Mouse (Mus musculus) C2C12 (cell line): ENCODE data around the gene Dscam. TPM values are rescaled to one million over a fixed set of nuclear protein-coding genes. Genes with fewer than 3 reads are reported as not detected.

Source experiments
- H3K27me3 ChIP-seq: one replicate; pipeline ENCODE4 v1.6.1; 2011; ENCODE audit not compliant: control insufficient read depth, insufficient read depth, insufficient read length
- H3K36me3 ChIP-seq: one replicate; pipeline ENCODE4 v1.6.1; 2011; ENCODE audit not compliant: control insufficient read depth, insufficient read depth
- H3K4me3 ChIP-seq: one replicate; pipeline ENCODE4 v1.5.1; 2011; ENCODE audit warnings: mild to moderate bottlenecking, control low read depth; ENCODE audit not compliant: poor library complexity, insufficient read depth, severe bottlenecking
- H3K79me2 ChIP-seq: one replicate; pipeline ENCODE4 v1.6.1; 2011; ENCODE audit not compliant: control insufficient read depth, insufficient read depth
- H3K79me3 ChIP-seq: one replicate; pipeline ENCODE4 v1.6.1; 2011; ENCODE audit warnings: low read depth, control low read depth
- H3ac ChIP-seq: one replicate; pipeline ENCODE3; 2011; ENCODE audit warnings: low read depth; ENCODE audit not compliant: control insufficient read depth, insufficient read length
- CEBPB ChIP-seq: IDR thresholded peaks from one replicate; pipeline ENCODE4 v1.6.1; 2011; ENCODE audit warnings: low read depth, mild to moderate bottlenecking, control low read depth, moderate library complexity
- CTCF ChIP-seq: IDR thresholded peaks from one replicate; pipeline ENCODE4 v1.5.1; 2011; ENCODE audit not compliant: control insufficient read depth, insufficient read depth, insufficient read length
- FOSL1 ChIP-seq: IDR thresholded peaks from one replicate; pipeline ENCODE4 v1.8.0; 2011; ENCODE audit warnings: mild to moderate bottlenecking, low read length; ENCODE audit not compliant: poor library complexity, insufficient read depth, severe bottlenecking
- MAX ChIP-seq: IDR thresholded peaks from one replicate; pipeline ENCODE4 v1.6.1; 2011; ENCODE audit warnings: mild to moderate bottlenecking, control low read depth
- MYOD1 ChIP-seq: IDR thresholded peaks from one replicate; pipeline ENCODE4 v1.6.1; 2011; ENCODE audit warnings: low read depth; ENCODE audit not compliant: control insufficient read depth, insufficient read length
- MYOG ChIP-seq: IDR thresholded peaks from one replicate; pipeline ENCODE4 v1.6.1; 2011; ENCODE audit not compliant: control insufficient read depth, insufficient read length; ENCODE audit errors: extremely low read depth
- USF1 ChIP-seq: IDR thresholded peaks from one replicate; pipeline ENCODE4 v1.6.1; 2011; ENCODE audit warnings: low read depth, mild to moderate bottlenecking, control low read depth, moderate library complexity
- polyA plus RNA-seq: library from polyadenylated mRNA; unstranded; fragments of >200 nt; fragmentation: generic; extraction: Trizol; gene quantifications from one replicate; pipeline ENCODE4 v1.2.1, GENCODE M21; 2012; ENCODE audit warnings: missing spikeins

The Dscam gene
- polyA plus RNA-seq, 1 experiment: not detected

DNA sequence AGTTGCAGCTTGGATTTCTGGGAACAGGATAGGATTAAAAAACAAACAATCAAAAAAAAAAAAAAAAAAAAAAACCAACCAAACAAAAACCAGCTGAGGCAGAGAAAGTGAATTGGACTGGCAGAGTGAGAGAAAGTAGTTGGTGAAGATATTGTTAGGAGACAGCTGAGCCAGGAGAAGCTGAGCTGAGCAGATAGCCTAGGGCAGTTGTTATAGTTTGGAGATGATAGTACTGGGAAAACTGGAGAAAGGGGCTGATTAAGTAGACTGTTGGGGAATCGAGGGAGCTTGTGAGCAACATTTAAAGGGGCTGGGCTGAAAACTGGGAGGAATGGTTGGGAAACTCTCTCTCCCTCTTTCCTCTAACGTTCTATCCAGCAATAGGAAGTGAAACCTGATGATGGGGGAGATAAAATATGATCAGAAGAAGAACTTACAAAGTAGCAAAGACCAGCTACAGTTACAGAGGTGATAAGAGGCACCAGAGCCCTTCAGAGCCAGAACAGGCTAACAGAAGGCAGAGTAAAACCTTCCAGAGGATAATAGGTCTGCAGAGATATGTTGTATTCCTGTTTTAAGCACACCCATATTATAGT, 201.6 kb downstream of the Dscam start:
- no peak overlapping the region for H3ac ChIP-seq
- no peaks in the 10 kb centered on the region for H3K79me2 ChIP-seq
- H3K36me3 ChIP-seq: no peaks in the 10 kb centered on the region
- TF ChIP-seq USF1: no peak
- no peak for TF ChIP-seq MAX
- no peak for TF ChIP-seq MYOD1
- TF ChIP-seq CTCF: no peak
- no peak for TF ChIP-seq MYOG
- TF ChIP-seq FOSL1: no peak
- TF ChIP-seq CEBPB: no peak
- H3K27me3 ChIP-seq: no peaks in the 10 kb centered on the region
- H3K79me3 ChIP-seq: no peaks in the 10 kb centered on the region
- no peak overlapping the region for H3K4me3 ChIP-seq

- Histone ChIP-seq H3K27me3 (no peaks in the 10 kb centered on the region), H3K79me2 (no peaks in the 10 kb centered on the region), H3K4me3 (no peak overlapping the region), H3K36me3 (no peaks in the 10 kb centered on the region), H3K79me3 (no peaks in the 10 kb centered on the region), H3ac (no peak overlapping the region)
- TF ChIP-seq USF1 (no peak), MYOD1 (no peak), CEBPB (no peak), FOSL1 (no peak), MYOG (no peak), MAX (no peak), CTCF (no peak)
Measured at GRCm38 (mm10) chr16:96959695-96960094, 210.9 kb downstream of the Dscam start.

GRCm38 (mm10) chr16:96945468-96946302, 224.9 kb downstream of the Dscam start:
- H3ac ChIP-seq: no peak overlapping the region
- TF ChIP-seq FOSL1 (no peak), MAX (no peak)
- no peaks in the 10 kb centered on the region for H3K79me2 ChIP-seq
- H3K4me3 ChIP-seq: no peak overlapping the region
- no peaks in the 10 kb centered on the region for H3K79me3 ChIP-seq
- H3K27me3 ChIP-seq: no peaks in the 10 kb centered on the region
- no peaks in the 10 kb centered on the region for H3K36me3 ChIP-seq

- Histone ChIP-seq H3K79me2 (no peaks in the 10 kb centered on the region), H3K27me3 (no peaks in the 10 kb centered on the region), H3K4me3 (no peak overlapping the region), H3ac (no peak overlapping the region), H3K36me3 (no peaks in the 10 kb centered on the region), H3K79me3 (no peaks in the 10 kb centered on the region)
- no peak for TF ChIP-seq USF1
- TF ChIP-seq CEBPB: no peak
- TF ChIP-seq MYOD1: no peak
- TF ChIP-seq CTCF: no peak
- TF ChIP-seq MAX: no peak
- TF ChIP-seq FOSL1: no peak
- no peak for TF ChIP-seq MYOG
Measured at GRCm38 (mm10) chr16:96943648-96944047, 226.9 kb downstream of the Dscam start.

DNA sequence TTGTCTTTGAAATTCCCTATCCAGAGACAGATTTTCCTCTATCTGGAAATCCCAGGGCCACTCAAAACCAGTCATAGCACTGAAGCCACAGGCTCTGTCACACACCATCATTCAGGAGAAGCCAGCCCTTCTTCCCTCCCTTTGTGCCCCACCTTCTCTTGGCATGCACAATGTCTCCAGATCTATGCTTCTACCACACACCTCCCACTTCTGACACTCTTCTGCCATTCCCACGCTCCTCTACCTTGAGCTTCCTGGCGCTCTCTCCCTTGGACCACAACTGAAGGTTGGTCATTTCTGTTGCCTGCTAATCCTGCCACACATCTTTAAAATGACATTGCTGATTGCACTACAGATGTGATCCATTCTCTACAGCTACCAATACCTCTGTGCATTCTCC, 235.8 kb downstream of the Dscam start:
- Histone ChIP-seq H3K79me2 (no peaks in the 10 kb centered on the region), H3K4me3 (no peak overlapping the region), H3K36me3 (no peaks in the 10 kb centered on the region), H3K79me3 (no peaks in the 10 kb centered on the region), H3ac (no peak overlapping the region), H3K27me3 (no peaks in the 10 kb centered on the region)
- TF ChIP-seq MAX: no peak
- TF ChIP-seq MYOG: no peak
- no peak for TF ChIP-seq FOSL1

GRCm38 (mm10) chr16:96932211-96932610, 238.3 kb downstream of the Dscam start:
- H3K4me3 ChIP-seq: no peak overlapping the region
- H3K79me2 ChIP-seq: no peaks in the 10 kb centered on the region
- TF ChIP-seq MAX (no peak), FOSL1 (no peak), CTCF (no peak), MYOD1 (no peak), CEBPB (no peak)
- no peaks in the 10 kb centered on the region for H3K36me3 ChIP-seq
- no peak overlapping the region for H3ac ChIP-seq
- no peaks in the 10 kb centered on the region for H3K79me3 ChIP-seq
- H3K27me3 ChIP-seq: no peaks in the 10 kb centered on the region
